In the genomic region with DNA sequence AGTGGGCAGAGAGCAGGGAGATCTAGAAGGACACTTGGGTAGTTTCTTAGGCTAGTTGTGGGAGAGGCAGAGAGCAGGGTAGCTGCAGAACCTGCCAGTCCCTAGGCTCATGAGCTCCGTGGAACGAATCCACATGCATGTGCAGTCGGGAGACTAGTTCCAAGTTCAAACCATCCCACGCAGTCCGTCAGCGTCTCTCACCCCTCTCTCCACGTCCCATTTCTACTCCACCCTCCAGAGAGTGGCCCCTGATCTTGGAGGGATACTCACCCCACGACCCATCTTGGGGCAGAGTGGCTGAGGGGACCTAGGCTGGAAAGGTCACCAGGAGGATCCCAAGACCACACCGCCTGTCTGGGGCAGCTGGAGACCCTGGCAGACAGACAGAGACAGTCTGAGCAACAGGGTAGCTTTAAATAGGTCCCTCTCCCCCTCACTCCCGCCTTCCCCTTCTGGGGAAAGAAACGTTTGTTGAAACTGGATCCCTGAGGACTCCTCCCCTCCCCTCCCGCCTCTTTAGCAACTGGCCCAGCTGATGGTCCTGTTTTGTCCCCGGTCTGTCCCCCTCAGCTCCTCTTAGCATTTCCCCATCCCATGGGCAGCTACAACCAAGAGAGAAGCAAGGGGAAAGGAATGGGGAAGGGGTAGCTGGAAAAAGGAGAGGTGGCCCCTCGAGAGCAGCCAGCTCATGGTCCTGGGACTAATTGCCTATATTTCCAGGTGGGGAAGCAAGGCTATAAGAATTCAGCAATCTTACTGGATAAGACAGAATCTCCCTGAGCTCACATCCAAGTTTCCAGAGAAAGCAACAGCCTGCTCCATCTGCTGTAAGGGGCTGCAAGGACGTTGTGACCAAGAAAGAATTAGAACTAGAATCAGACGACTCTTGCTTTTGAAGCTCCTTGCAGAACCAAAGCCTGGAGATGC, we compare ENCODE assay signal across 9 mouse cellular contexts. TPM values are rescaled to one million over a fixed set of nuclear protein-coding genes. Genes with fewer than 3 reads are reported as not detected.
DNase-seq lines count a peak whose midpoint lies in the region; ATAC-seq and TF ChIP-seq lines count a peak whose summit lies in the region.
"Had no signal": no experiment of that assay in that cellular context is flagged by ENCODE, and none has a peak within 500 bp of the region (broad histone marks: within the 10 kb centered on the region; RNA-seq: fewer than 3 reads in every experiment).

A gene (minus strand): TSS at position 454 of the 927 bp plus-strand sequence.

- H3K9me3 ChIP-seq in hindbrain, embryonic 15.5 days: no peaks in the 10 kb centered on the region
- H3K9me3 ChIP-seq in limb, embryonic 15.5 days: no peaks in the 10 kb centered on the region
- H3K9me3 ChIP-seq in neural tube, embryonic 14.5 days (ENCODE audit: control insufficient read depth, low read length): no peaks in the 10 kb centered on the region
- H3K9me3 ChIP-seq: megakaryocyte, embryonic 14.5 days had no signal

- H3K4me3 ChIP-seq in cerebellum, adult 2 months (replicated peaks; ENCODE audit: insufficient read depth, low read depth, low read length): peak within 1 kb of the TSS; percentile 28
- peak within 1 kb of the TSS; percentile 60 for H3K4me3 ChIP-seq in cortical plate, adult 2 months (ENCODE audit: insufficient read depth, low read length)
- peak within 1 kb of the TSS; percentile 25 for H3K4me3 ChIP-seq in hindbrain, embryonic 15.5 days
- peak within 1 kb of the TSS; percentile 22 for H3K4me3 ChIP-seq in limb, embryonic 15.5 days
- H3K4me3 ChIP-seq in neural tube, embryonic 14.5 days (ENCODE audit: low read depth, low read length): peak within 1 kb of the TSS; percentile 26
- H3K4me3 ChIP-seq: megakaryocyte, embryonic 14.5 days had no signal

- TF ChIP-seq CTCF in cerebellum, adult 2 months (IDR thresholded peaks at IDR 0.05; ENCODE audit: borderline replicate concordance, insufficient read depth, low read depth, low read length): no peak
- TF ChIP-seq CTCF in cortical plate, adult 2 months (IDR thresholded peaks at IDR 0.05; ENCODE audit: extremely low read depth, insufficient read depth, low read length): no peak

- TF ChIP-seq POLR2A in cerebellum, adult 2 months (IDR thresholded peaks at IDR 0.05; ENCODE audit: borderline replicate concordance, insufficient read depth, low read length): peak; percentile 59; the same call in 1 of the 2 replicates
- peak; percentile 89 for TF ChIP-seq POLR2A in cortical plate, adult 2 months (IDR thresholded peaks at IDR 0.05; ENCODE audit: extremely low read depth, insufficient read depth, low read length)

- H3K36me3 ChIP-seq in hindbrain, embryonic 15.5 days: no peaks in the 10 kb centered on the region
- H3K36me3 ChIP-seq in limb, embryonic 15.5 days: no peaks in the 10 kb centered on the region
- no peaks in the 10 kb centered on the region for H3K36me3 ChIP-seq in neural tube, embryonic 14.5 days (ENCODE audit: control insufficient read depth, insufficient read depth, low read length)

- WGBS in cerebellum, adult 2 months: 24% methylated on average over 16 of the region's 16 CpGs
- WGBS in hindbrain, embryonic 15.5 days: 9% methylated on average over 16 of the region's 16 CpGs
- 4% methylated on average over 16 of the region's 16 CpGs for WGBS in limb, embryonic 15.5 days
- WGBS in neural tube, embryonic 14.5 days: 9% methylated on average over 15 of the region's 16 CpGs

- no peaks in the 10 kb centered on the region for H3K27me3 ChIP-seq in cerebellum, adult 2 months (ENCODE audit: control insufficient read depth, insufficient read depth, low read length)
- no peaks in the 10 kb centered on the region for H3K27me3 ChIP-seq in hindbrain, embryonic 15.5 days
- H3K27me3 ChIP-seq in limb, embryonic 15.5 days: no peaks in the 10 kb centered on the region
- H3K27me3 ChIP-seq in neural tube, embryonic 14.5 days (ENCODE audit: control insufficient read depth, insufficient read depth, low read length): no peaks in the 10 kb centered on the region

- H3K4me2 ChIP-seq in hindbrain, embryonic 15.5 days: peak within 1 kb of the TSS; percentile 44
- H3K4me2 ChIP-seq in limb, embryonic 15.5 days: peak within 1 kb of the TSS; percentile 36
- H3K4me2 ChIP-seq in neural tube, embryonic 14.5 days (ENCODE audit: low read depth, low read length): peak within 1 kb of the TSS; percentile 38

- peak; percentile 42 for ATAC-seq in hindbrain, embryonic 15.5 days (ENCODE audit: low FRiP score, low read depth)
- ATAC-seq in limb, embryonic 15.5 days (ENCODE audit: insufficient number of reproducible peaks, low FRiP score, low TSS enrichment, low read depth): 0 out of 2 replicates have a peak, but pooled peaks have one; percentile 45
- ATAC-seq in neural tube, embryonic 14.5 days (ENCODE audit: low read depth): peak; percentile 25; the same call in 1 of the 2 replicates

- H3K27ac ChIP-seq in cerebellum, adult 2 months (ENCODE audit: insufficient read depth, low read length): peak within 1 kb of the TSS; percentile 37; the same call in 1 of the 2 replicates
- H3K27ac ChIP-seq in cortical plate, adult 2 months (ENCODE audit: insufficient read depth, low read length): peak within 1 kb of the TSS; percentile 89
- peak within 1 kb of the TSS; percentile 81 for H3K27ac ChIP-seq in hindbrain, embryonic 15.5 days (replicated peaks)
- H3K27ac ChIP-seq in limb, embryonic 15.5 days: peak within 1 kb of the TSS; percentile 75
- H3K27ac ChIP-seq in neural tube, embryonic 14.5 days (ENCODE audit: low read depth, low read length): peak within 1 kb of the TSS; percentile 72

- H3K9ac ChIP-seq in hindbrain, embryonic 15.5 days: peak within 1 kb of the TSS; percentile 41
- H3K9ac ChIP-seq in limb, embryonic 15.5 days: no peak within 1 kb of the TSS
- peak within 1 kb of the TSS; percentile 39 for H3K9ac ChIP-seq in neural tube, embryonic 14.5 days (replicated peaks; ENCODE audit: low read depth, low read length)

- peaks cover 13% of the 10 kb centered on the region for H3K4me1 ChIP-seq in cerebellum, adult 2 months (ENCODE audit: control insufficient read depth, insufficient read depth, low read length)
- H3K4me1 ChIP-seq in cortical plate, adult 2 months (ENCODE audit: control insufficient read depth, insufficient read depth, low read length): peaks cover 11% of the 10 kb centered on the region
- peaks cover 37% of the 10 kb centered on the region for H3K4me1 ChIP-seq in hindbrain, embryonic 15.5 days (replicated peaks)
- peaks cover 68% of the 10 kb centered on the region for H3K4me1 ChIP-seq in limb, embryonic 15.5 days
- no peaks in the 10 kb centered on the region for H3K4me1 ChIP-seq in neural tube, embryonic 14.5 days (ENCODE audit: control insufficient read depth, insufficient read depth, low read length)

- DNase-seq in cerebellum, adult 2 months: peak in 1 of 2 experiments; percentile 38
- no peak for DNase-seq in cerebellum, postnatal 4 days (ENCODE audit: low spot score in 2 of 2)
- peak; percentile 86 for DNase-seq in gastrocnemius, postnatal 25 days
- no peak for DNase-seq in spleen, postnatal 4 days (ENCODE audit: low spot score in 2 of 2)

RNA-seq across cellular contexts. Expression of the gene that starts here (rescaled TPM):
- 535 and 584 TPM in 2 replicates for polyA plus RNA-seq in cerebellum, adult 2 months (2012; rRNA removed)
- 534 and 567 TPM in 2 replicates for polyA plus RNA-seq in cortical plate, adult 2 months (2012; rRNA removed)
- total RNA-seq in gastrocnemius, postnatal 25 days (2021): 1,000 to 10,000 TPM; 1,026 to 1,397 TPM
- polyA plus RNA-seq in hindbrain, embryonic 15.5 days (2015; fragmentation: Nextera tagmentation; extraction: Ambion mirVana): 74.3 and 75.8 TPM in 2 replicates
- 5.0 and 8.4 TPM in 2 replicates for polyA plus RNA-seq in limb, embryonic 15.5 days (2015; fragmentation: Nextera tagmentation; extraction: Ambion mirVana)
- polyA plus RNA-seq in neural tube, embryonic 14.5 days (2014; fragmentation: Nextera tagmentation; extraction: Ambion mirVana): 23.6 and 27.9 TPM in 2 replicates

Comparison
In these comparisons a context has a peak if more than half of its experiments do, and no peak if none do; other contexts are left out.
1. H3K27ac ChIP-seq: peak in every context shown above with its lines; median percentile 89 in cortical plate, adult 2 months; 81 in hindbrain, embryonic 15.5 days; 75 in limb, embryonic 15.5 days; 72 in neural tube, embryonic 14.5 days; 37 in cerebellum, adult 2 months.